Mouse (Mus musculus) kidney, postnatal 0 days (tissue): ENCODE measurements around the gene Mapre3. TPM values are rescaled to one million over a fixed set of nuclear protein-coding genes. Genes with fewer than 3 reads are reported as not detected.

ENCODE experiments used
- ATAC-seq: fragments of 200-750 bp; cut with Nextera tagmentation; replicated peaks from 2 replicates; pipeline ENCODE4 v1.8.0; 2017; ENCODE audit warnings: low read depth, moderate number of reproducible peaks, moderate TSS enrichment, moderate library complexity; ENCODE audit not compliant: low FRiP score
- DNase-seq: peaks from one replicate; pipeline ENCODE4 v3.0.0-alpha.2; 2016; ENCODE audit warnings: low spot score
- H3K27ac ChIP-seq: fragments of 300-500 bp; sonication (generic); 2 replicates; pipeline ENCODE4 v1.5.1; 2014; ENCODE audit warnings: mild to moderate bottlenecking
- H3K27me3 ChIP-seq: fragments of 300-500 bp; sonication (generic); 2 replicates; pipeline ENCODE4 v1.6.1; 2014; ENCODE audit warnings: low read length, mixed read lengths; ENCODE audit not compliant: insufficient read depth
- H3K36me3 ChIP-seq: fragments of 300-500 bp; sonication (generic); 2 replicates; pipeline ENCODE4 v1.6.1; 2014; ENCODE audit warnings: low read length, mixed read lengths; ENCODE audit not compliant: insufficient read depth
- H3K4me1 ChIP-seq: fragments of 300-500 bp; sonication (generic); replicated peaks from 2 replicates; pipeline ENCODE4 v1.6.1; 2014; ENCODE audit warnings: antibody characterized with exemption, low read length, mixed read lengths; ENCODE audit not compliant: insufficient read depth
- H3K4me2 ChIP-seq: fragments of 300-500 bp; sonication (generic); 2 replicates; pipeline ENCODE4 v1.6.1; 2014; ENCODE audit warnings: mild to moderate bottlenecking, low read length, moderate library complexity, mixed read lengths
- H3K4me3 ChIP-seq: fragments of 300-500 bp; sonication (generic); replicated peaks from 2 replicates; pipeline ENCODE4 v1.5.1; 2014; ENCODE audit warnings: low read depth, low read length
- H3K9ac ChIP-seq: fragments of 300-500 bp; sonication (generic); 2 replicates; pipeline ENCODE4 v1.6.1; 2014; ENCODE audit warnings: low read depth, low read length
- H3K9me3 ChIP-seq: fragments of 300-500 bp; sonication (generic); replicated peaks from 2 replicates; pipeline ENCODE4 v1.6.1; 2016; ENCODE audit warnings: low read length, inconsistent platforms, mixed read lengths
- CTCF ChIP-seq: IDR thresholded peaks from 2 replicates; pipeline ENCODE4 v1.5.1; 2016; ENCODE audit warnings: antibody characterized with exemption, low read depth, mild to moderate bottlenecking, moderate library complexity
- WGBS: fragments of 180-500 bp; shearing (Covaris S2); extraction: QIAGEN DNeasy Blood & Tissue Kit; methylation state at CpG from one replicate; pipeline ENCODE4 v1.1.7; 2014; 5-methylcytosine and 5-hydroxymethylcytosine counted together
- polyA plus RNA-seq: library from polyadenylated mRNA; unstranded; fragments of >200 nt; fragmentation: Nextera tagmentation; extraction: Ambion mirVana; gene quantifications from 2 replicates; pipeline ENCODE4 v1.2.1, GENCODE M21; 2015

Gene Mapre3
- polyA plus RNA-seq, 1 experiment from 2014 or later, result 20.6 TPM

- no peaks in the 10 kb centered on the region for H3K4me1 ChIP-seq
- no peak for ATAC-seq
- TF ChIP-seq CTCF, result no peak
- no peak overlapping the region for H3K4me2 ChIP-seq
- no peak for DNase-seq
- no peaks in the 10 kb centered on the region for H3K27me3 ChIP-seq
- H3K4me3 ChIP-seq, result no peak overlapping the region
- no peak overlapping the region for H3K27ac ChIP-seq
- no peak overlapping the region for H3K9ac ChIP-seq
- no peaks in the 10 kb centered on the region for H3K9me3 ChIP-seq
- no peaks in the 10 kb centered on the region for H3K36me3 ChIP-seq
- WGBS, result 73% methylated on average over 5 of the region's 5 CpGs
These were observed 8.2 kb downstream of the Mapre3 start for GRCm38 (mm10) chr5:30822689-30823088.

- H3K4me3 ChIP-seq, result no peak overlapping the region
- DNase-seq, result no peak
- H3K27me3 ChIP-seq, result no peaks in the 10 kb centered on the region
- no peaks in the 10 kb centered on the region for H3K9me3 ChIP-seq
- ATAC-seq, result no peak
- 83% methylated on average over 3 of the region's 3 CpGs for WGBS
- no peak overlapping the region for H3K27ac ChIP-seq
- no peaks in the 10 kb centered on the region for H3K4me1 ChIP-seq
- no peaks in the 10 kb centered on the region for H3K36me3 ChIP-seq
- TF ChIP-seq CTCF, result no peak
- no peak overlapping the region for H3K4me2 ChIP-seq
- H3K9ac ChIP-seq, result no peak overlapping the region
These were observed 8.7 kb downstream of the Mapre3 start for GRCm38 (mm10) chr5:30823091-30823490.

GRCm38 (mm10) chr5:30824124-30824988 lies 9.9 kb downstream of the Mapre3 start:
- no peaks in the 10 kb centered on the region for H3K9me3 ChIP-seq
- DNase-seq (no peak), ATAC-seq (no peak)
- no peaks in the 10 kb centered on the region for H3K27me3 ChIP-seq
- H3K4me3 ChIP-seq, result no peak overlapping the region
- H3K9ac ChIP-seq, result no peak overlapping the region
- H3K36me3 ChIP-seq, result no peaks in the 10 kb centered on the region
- H3K4me1 ChIP-seq, result no peaks in the 10 kb centered on the region
- H3K27ac ChIP-seq, result no peak overlapping the region
- H3K4me2 ChIP-seq, result no peak overlapping the region
- no peak for TF ChIP-seq CTCF
- WGBS, result 90% methylated on average over 11 of the region's 11 CpGs

GRCm38 (mm10) chr5:30825166-30825565 lies 10.7 kb downstream of the Mapre3 start:
- ATAC-seq, result no peak
- Histone ChIP-seq H3K9ac (no peak overlapping the region), H3K4me3 (no peak overlapping the region), H3K36me3 (no peaks in the 10 kb centered on the region), H3K4me1 (no peaks in the 10 kb centered on the region), H3K9me3 (no peaks in the 10 kb centered on the region), H3K27ac (no peak overlapping the region), H3K27me3 (no peaks in the 10 kb centered on the region), H3K4me2 (no peak overlapping the region)
- 62% methylated on average over 10 of the region's 10 CpGs for WGBS
- no peak for TF ChIP-seq CTCF
- DNase-seq, result no peak

- Histone ChIP-seq H3K4me1 (no peaks in the 10 kb centered on the region), H3K36me3 (no peaks in the 10 kb centered on the region), H3K9ac (no peak overlapping the region), H3K4me2 (no peak overlapping the region), H3K4me3 (no peak overlapping the region), H3K27me3 (no peaks in the 10 kb centered on the region), H3K9me3 (no peaks in the 10 kb centered on the region), H3K27ac (no peak overlapping the region)
- no peak for TF ChIP-seq CTCF
- ATAC-seq, result no peak
- no peak for DNase-seq
- WGBS, result 74% methylated on average over 6 of the region's 6 CpGs
These were observed 11.4 kb downstream of the Mapre3 start for GRCm38 (mm10) chr5:30825821-30826220.

GRCm38 (mm10) chr5:30833416-30833815 lies 19.0 kb downstream of the Mapre3 start:
- no peak for DNase-seq

More at GRCm38 (mm10) chr5:30833416-30833815, 19.0 kb downstream of the Mapre3 start:
- no peak overlapping the region for H3K9ac ChIP-seq
- 87% methylated on average over 3 of the region's 3 CpGs for WGBS
- H3K27ac ChIP-seq, result no peak overlapping the region
- ATAC-seq, result no peak
- no peak overlapping the region for H3K4me2 ChIP-seq
- H3K36me3 ChIP-seq, result no peaks in the 10 kb centered on the region
- no peaks in the 10 kb centered on the region for H3K4me1 ChIP-seq
- no peaks in the 10 kb centered on the region for H3K27me3 ChIP-seq
- TF ChIP-seq CTCF, result no peak
- H3K4me3 ChIP-seq, result no peak overlapping the region
- H3K9me3 ChIP-seq, result no peaks in the 10 kb centered on the region
